Mouse (Mus musculus) heart, adult 18-20 months (tissue): ENCODE results near the gene Zfp456. TPM values are rescaled to one million over a fixed set of nuclear protein-coding genes. Genes with fewer than 3 reads are reported as not detected.
A peak's percentile ranks its signal among the peaks of the same experiment; 100 is the strongest.
"Not testable (repeated sequence)": the region's sequence is repeated elsewhere in the genome, so short reads cannot be mapped to it uniquely, and the experiment has no call there.

Experiments used
- DNase-seq, 2 experiments: peaks; one replicate each; pipeline ENCODE4 v3.0.0; 2021 to 2022; ENCODE audit warnings: mixed read lengths in 1 of 2
- long read RNA-seq, 2 experiments: library from polyadenylated mRNA; stranded (forward); transcript quantifications; one replicate each; pipeline ENCODE4 v2.0.0; 2021
- total RNA-seq, 2 experiments: library from RNA; stranded (reverse); gene quantifications; 2 replicates each; pipeline ENCODE4 v1.2.3; 2021

Zfp456 gene
- total RNA-seq = under 1 TPM; 0.32 to 0.82 TPM
- long read RNA-seq, experiment 1 = 0 reads
- long read RNA-seq, experiment 2 = 0 reads

DNA sequence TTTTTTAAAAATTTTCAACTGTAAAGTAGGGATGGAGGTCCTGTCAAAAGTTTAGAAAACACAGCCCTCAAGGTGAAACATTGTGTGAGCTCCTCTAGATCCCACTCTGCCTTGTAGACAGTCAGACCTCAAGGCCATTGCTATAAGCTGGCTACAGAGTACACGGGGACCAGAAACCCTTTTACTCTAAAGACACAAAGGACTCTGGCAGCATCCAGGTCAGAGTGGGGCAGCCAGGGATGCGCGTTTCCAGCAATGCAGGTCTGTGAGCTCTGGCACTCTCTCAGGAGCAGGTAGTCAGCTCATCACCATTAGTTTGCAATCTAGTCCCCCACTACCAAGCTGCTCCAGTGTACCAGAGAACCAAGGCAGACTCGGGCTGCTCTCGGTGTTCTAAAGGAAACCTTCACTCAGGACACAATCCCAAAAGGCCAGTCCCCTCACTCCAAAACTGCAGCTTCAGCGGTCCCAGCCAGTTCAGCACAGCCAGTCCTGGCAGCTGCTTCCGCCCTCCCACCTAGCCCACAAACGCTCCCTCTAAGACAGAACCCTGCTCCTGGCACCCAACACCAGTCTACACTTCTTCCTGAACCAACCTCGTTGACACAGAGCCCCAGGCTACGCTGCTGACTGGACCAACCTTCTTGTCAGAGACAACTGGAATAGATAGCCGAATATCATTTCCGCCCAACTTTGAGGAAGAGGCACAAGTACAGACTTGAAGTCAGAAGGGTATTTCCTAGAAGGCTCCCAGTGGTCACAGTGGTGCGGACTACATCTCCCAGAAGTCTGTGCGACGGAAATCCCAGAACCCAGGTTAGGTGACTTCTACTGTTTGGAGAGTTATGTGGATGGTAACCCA, at the start of gene Zfp456, which contains the start of gene Gm28041:
Gene Zfp456, minus strand, starts transcription at position 761 of the 862 bp plus-strand sequence.
Gene Gm28041, minus strand, starts transcription at position 684 of the 862 bp plus-strand sequence.
- DNase-seq = peak; percentile 87 to 88

DNA sequence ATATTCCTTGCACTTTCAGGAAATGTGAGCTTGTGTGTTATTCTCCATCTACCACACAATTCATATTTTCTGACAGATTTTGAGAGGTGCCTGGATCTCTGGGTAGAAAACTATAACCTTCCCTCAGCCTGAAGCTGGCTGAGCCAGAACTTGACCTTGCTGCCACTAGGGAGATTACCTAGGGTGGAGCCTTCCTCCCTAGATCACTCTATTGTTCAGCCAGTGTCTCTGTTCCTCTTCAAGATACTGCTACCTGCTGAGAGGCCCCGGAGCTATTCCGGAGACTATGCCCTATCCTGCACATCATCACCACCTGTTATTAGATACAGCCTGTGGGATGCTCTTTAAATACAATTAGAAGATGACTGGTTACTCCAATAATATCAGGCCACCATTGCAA, 46.9 kb upstream of the Zfp456 start:
- not testable (repeated sequence) for DNase-seq

DNA sequence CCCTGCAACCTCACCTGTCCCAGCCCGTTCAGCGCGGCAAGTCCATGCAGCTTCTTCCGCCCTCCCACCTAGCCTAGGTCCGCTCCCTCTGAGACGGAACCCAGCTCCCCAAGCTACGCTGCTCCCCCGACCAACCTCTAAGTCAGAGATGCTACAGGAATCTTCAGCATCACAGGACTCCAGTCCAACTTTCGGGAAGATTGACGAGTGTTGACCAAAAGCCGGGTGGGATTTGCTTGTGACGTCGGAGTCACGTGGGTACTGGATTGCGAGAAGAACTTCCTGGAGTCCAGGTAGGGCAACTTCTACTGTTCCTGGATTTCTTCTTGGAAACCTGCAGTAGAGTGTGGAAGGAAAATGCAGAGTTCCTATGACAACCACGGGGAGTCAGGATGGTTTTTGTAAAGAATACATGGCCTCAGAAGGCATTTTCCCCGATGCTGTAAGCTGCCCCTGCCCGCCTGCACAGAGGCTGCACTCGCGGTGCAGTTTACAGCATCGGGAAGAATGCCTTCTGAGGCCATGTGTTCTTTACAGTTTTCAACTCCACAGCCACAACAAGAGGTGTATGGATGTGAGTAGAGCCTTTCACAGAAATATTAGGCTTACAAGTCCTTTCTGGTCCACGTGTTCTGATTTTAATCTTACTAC, 45.7 kb upstream of the Zfp456 start, which contains the start of gene Zfp459:
Gene Zfp459, minus strand, starts transcription at position 212 of the 651 bp plus-strand sequence.
- DNase-seq = peak; percentile 28 to 48

GRCm38 (mm10) chr13:67420558-67421206, 45.1 kb upstream of the Zfp456 start:
- DNase-seq = no peak

DNA sequence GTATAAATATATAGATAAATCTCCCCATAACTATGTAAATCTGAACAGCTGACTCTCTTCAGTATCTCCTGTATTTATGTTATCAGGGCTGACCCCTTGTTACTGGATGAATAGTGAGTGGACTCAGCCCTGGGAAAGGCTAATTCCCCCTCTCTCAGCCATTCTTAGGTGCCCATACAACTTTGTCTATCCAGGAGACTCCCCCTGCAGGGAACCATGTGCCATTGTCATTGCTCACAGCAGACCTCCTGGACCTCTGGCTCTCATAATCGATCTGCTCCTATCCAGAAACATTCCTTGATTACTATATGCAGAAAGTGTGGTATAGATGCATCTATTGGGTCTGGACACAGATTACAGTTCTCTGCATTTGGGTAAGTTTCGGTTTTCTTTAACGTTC, 41.2 kb upstream of the Zfp456 start:
- DNase-seq = no peak

GRCm38 (mm10) chr13:67415759-67416158, 40.1 kb upstream of the Zfp456 start:
- DNase-seq = no peak

DNA sequence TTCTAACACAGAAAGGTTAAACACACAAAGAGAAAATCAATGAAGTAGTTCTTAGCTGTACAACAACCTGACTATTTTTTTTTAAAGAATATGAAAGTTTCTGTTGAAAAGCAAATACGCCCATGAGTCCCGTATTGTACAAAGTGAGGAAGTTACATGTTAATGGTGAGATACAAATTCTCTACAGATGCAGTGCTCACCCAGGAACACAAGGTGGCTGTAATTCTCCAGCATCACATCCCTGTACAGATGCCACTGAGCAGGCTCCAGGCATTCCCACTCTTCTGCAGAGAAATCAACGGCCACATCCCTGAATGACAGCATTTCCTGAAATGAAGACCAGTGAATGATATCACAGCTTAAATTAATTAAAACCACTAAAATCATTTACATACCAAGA, 38.0 kb upstream of the Zfp456 start:
- not testable (repeated sequence) for DNase-seq

DNA sequence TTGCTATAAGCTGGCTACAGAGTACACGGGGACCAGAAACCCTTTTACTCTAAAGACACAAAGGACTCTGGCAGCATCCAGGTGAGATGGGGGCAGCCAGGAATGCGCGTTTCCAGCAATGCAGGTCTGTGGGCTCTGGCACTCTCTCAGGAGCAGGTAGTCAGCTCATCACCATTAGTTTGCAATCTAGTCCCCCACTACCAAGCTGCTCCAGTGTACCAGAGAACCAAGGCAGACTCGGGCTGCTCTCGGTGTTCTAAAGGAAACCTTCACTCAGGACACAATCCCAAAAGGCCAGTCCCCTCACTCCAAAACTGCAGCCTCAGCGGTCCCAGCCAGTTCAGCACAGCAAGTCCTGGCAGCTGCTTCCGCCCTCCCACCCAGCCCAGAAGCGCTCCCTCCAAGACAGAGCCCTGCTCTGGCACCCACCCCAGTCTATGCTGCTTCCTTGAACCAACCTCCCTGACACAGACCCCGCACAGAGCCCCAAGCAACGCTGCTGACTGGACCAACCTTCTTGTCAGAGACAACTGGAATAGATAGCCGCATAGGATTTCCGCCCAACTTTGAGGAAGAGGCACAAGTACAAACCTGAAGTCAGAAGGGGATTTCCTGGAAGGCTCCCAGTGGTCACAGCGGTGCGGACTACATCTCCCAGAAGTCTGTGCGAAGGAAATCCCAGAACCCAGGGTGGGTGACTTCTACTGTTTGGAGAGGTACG, 23.7 kb upstream of the Zfp456 start, which contains the start of gene Zfp429:
Gene Zfp429, minus strand, starts transcription at position 637 of the 721 bp plus-strand sequence.
- peak; percentile 88 for DNase-seq

GRCm38 (mm10) chr13:67376255-67376654, 645 bp upstream of the Zfp456 start:
- not testable (repeated sequence) for DNase-seq

DNA sequence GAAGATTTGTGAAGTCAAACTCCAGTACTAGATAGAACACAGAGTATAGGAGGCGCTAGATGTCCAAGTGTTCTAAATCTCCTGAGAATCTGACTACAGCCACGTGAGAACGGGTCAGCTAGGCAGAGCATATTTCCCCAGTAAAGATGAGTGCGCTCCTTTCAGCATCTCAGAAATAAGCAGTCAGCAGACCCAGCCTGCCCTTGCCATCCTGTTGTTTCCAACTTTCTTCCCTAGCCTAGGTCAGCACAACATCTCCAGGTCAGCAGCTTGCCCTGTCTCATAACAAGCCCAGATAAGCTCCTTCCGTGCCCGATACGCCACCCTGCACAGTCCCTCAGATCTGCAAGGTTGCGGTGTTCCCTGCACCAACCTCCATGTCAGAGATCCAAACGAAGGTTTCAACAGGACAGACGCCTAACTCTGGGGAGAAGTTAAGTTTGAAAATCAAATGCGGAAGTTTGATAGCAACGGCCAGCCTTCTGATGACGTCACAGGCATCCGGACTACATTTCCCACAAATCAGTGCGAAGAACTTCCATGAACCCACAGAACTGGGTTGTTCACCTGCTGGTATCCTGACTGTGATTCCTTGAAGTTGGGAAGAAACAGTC, 15.4 kb downstream of the Zfp456 start, which contains the start of the genes Gm28044 and Zfp953:
Gene Gm28044, minus strand, starts transcription at position 406 of the 614 bp plus-strand sequence.
Gene Zfp953, minus strand, starts transcription at position 475 of the 614 bp plus-strand sequence.
- peak; percentile 94 to 98 for DNase-seq

DNA sequence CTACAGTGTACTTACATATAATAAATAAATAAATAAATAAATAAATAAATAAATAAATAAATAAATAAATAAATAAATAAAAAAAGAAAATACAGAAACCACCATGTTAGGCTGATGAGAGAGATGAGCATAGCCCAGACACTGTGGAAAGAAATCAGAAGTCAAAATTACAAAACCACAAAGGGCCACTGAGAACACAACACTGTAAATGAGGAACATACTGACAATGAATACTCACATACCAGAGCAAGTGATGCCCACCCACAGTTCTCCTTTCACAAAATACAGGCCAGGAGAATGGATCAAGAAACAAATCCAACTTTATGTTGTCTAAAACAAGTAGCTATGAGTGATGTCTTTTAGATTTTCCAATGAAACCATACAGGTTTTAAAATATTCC, 23.8 kb downstream of the Zfp456 start:
- no peak for DNase-seq

GRCm38 (mm10) chr13:67343422-67343821, 32.2 kb downstream of the Zfp456 start:
- no peak for DNase-seq

- DNase-seq = no peak
Observed at GRCm38 (mm10) chr13:67332877-67333276, 42.7 kb downstream of the Zfp456 start.

- DNase-seq = peak; percentile 93 to 95
Observed at GRCm38 (mm10) chr13:67332019-67332724, 43.4 kb downstream of the Zfp456 start, which contains the start of gene Zfp595. TSS of gene Zfp595 (minus strand) at chr13:67332570.

Other genes starting within 250 kb of the Zfp456 start
- 1 to 10 TPM; 2.1 to 3.0 TPM for gene Rsl1, start 202.6 kb downstream of the Zfp456 start, total RNA-seq
- under 1 TPM; 0.85 to 0.92 TPM for gene Zfp455, start 181.3 kb downstream of the Zfp456 start, total RNA-seq
- 1 to 10 TPM; 1.0 to 1.3 TPM for gene Zfp458, start 97.3 kb downstream of the Zfp456 start, total RNA-seq
- 1 to 10 TPM; 3.2 to 4.2 TPM for gene Zfp457, start 69.3 kb downstream of the Zfp456 start, total RNA-seq
- gene Zfp595, start 43.2 kb downstream of the Zfp456 start, total RNA-seq = 1 to 10 TPM; 1.4 to 2.7 TPM
- gene Gm28044, start 15.3 kb downstream of the Zfp456 start, total RNA-seq = 1 to 10 TPM in 1 of 2 experiments, not detected in 1; 1.8 TPM
- gene Zfp953, start 15.2 kb downstream of the Zfp456 start, total RNA-seq = 1 to 10 TPM in 1 of 2 experiments, under 1 TPM in 1; 0.72 to 1.1 TPM
- gene Gm28041, start 77 bp downstream of the Zfp456 start, total RNA-seq = 1 to 10 TPM; 1.9 TPM
- 1 to 10 TPM; 1.2 to 1.6 TPM for gene Zfp429, start 24.0 kb upstream of the Zfp456 start, total RNA-seq
- under 1 TPM; 0.42 to 0.57 TPM for gene Zfp459, start 45.6 kb upstream of the Zfp456 start, total RNA-seq
- gene Zfp874a, start 75.8 kb upstream of the Zfp456 start, total RNA-seq = 1 to 10 TPM; 7.9 to 8.8 TPM
- 10 to 100 TPM; 14.9 to 17.5 TPM for gene Zfp874b, start 108.4 kb upstream of the Zfp456 start, total RNA-seq
- 1 to 10 TPM; 3.6 to 3.7 TPM for gene Zfp58, start 124.7 kb upstream of the Zfp456 start, total RNA-seq
- gene Gm26965, start 150.3 kb upstream of the Zfp456 start, total RNA-seq = not detected
- 1 to 10 TPM; 8.8 TPM for gene Zfp87, start 150.4 kb upstream of the Zfp456 start, total RNA-seq
- 1 to 10 TPM; 3.0 to 4.8 TPM for gene Zfp748, start 178.0 kb upstream of the Zfp456 start, total RNA-seq
- gene Zfp729b, start 233.9 kb upstream of the Zfp456 start, total RNA-seq = 1 to 10 TPM; 3.5 to 3.7 TPM